Comparison of ENCODE assay signal across 8 mouse cellular contexts in genomic region chr15:78403301-78403741, GRCm38 (mm10). TPM values are rescaled to one million over a fixed set of nuclear protein-coding genes. Genes with fewer than 3 reads are reported as not detected.
DNase-seq lines count a peak whose midpoint lies in the region; ATAC-seq and TF ChIP-seq lines count a peak whose summit lies in the region.

No protein-coding gene starts in this region.

- peaks cover 11% of the 10 kb centered on the region for H3K27me3 ChIP-seq in neural tube, embryonic 13.5 days
- peaks cover 6% of the 10 kb centered on the region for H3K27me3 ChIP-seq in kidney, embryonic 15.5 days
- no peaks in the 10 kb centered on the region for H3K27me3 ChIP-seq in neural tube, embryonic 14.5 days (ENCODE audit: control insufficient read depth, insufficient read depth, low read length)
- H3K27me3 ChIP-seq in midbrain, embryonic 13.5 days: peaks cover 6% of the 10 kb centered on the region

- H3K27ac ChIP-seq in neural tube, embryonic 13.5 days (replicated peaks): peak overlapping the region; percentile 61
- H3K27ac ChIP-seq in cortical plate, adult 2 months (ENCODE audit: insufficient read depth, low read length): peak overlapping the region; percentile 33; the same call in 1 of the 2 replicates
- H3K27ac ChIP-seq in kidney, embryonic 15.5 days: peak overlapping the region; percentile 82
- H3K27ac ChIP-seq in neural tube, embryonic 14.5 days (ENCODE audit: low read depth, low read length): peak overlapping the region; percentile 35; the same call in 1 of the 2 replicates
- no peak overlapping the region for H3K27ac ChIP-seq in midbrain, embryonic 13.5 days

- H3K36me3 ChIP-seq in neural tube, embryonic 13.5 days: no peaks in the 10 kb centered on the region
- H3K36me3 ChIP-seq in kidney, embryonic 15.5 days: no peaks in the 10 kb centered on the region
- H3K36me3 ChIP-seq in neural tube, embryonic 14.5 days (ENCODE audit: control insufficient read depth, insufficient read depth, low read length): no peaks in the 10 kb centered on the region
- no peaks in the 10 kb centered on the region for H3K36me3 ChIP-seq in midbrain, embryonic 13.5 days

- H3K4me3 ChIP-seq in neural tube, embryonic 13.5 days: no peak overlapping the region
- no peak overlapping the region for H3K4me3 ChIP-seq in cortical plate, adult 2 months (ENCODE audit: insufficient read depth, low read length)
- no peak overlapping the region for H3K4me3 ChIP-seq in kidney, embryonic 15.5 days (replicated peaks)
- H3K4me3 ChIP-seq in neural tube, embryonic 14.5 days (ENCODE audit: low read depth, low read length): no peak overlapping the region
- no peak overlapping the region for H3K4me3 ChIP-seq in midbrain, embryonic 13.5 days (replicated peaks)

- ATAC-seq in neural tube, embryonic 13.5 days (ENCODE audit: low read depth): no peak
- peak; percentile 24 for ATAC-seq in kidney, embryonic 15.5 days (replicated peaks; ENCODE audit: low FRiP score)
- no peak for ATAC-seq in neural tube, embryonic 14.5 days (ENCODE audit: low read depth)
- no peak for ATAC-seq in inflammation-experienced regulatory T-cells, adult 6 months
- ATAC-seq in midbrain, embryonic 13.5 days: no peak

- TF ChIP-seq POLR2A in cortical plate, adult 2 months (IDR thresholded peaks at IDR 0.05; ENCODE audit: extremely low read depth, insufficient read depth, low read length): no peak

- no peak overlapping the region for H3K9ac ChIP-seq in neural tube, embryonic 13.5 days
- H3K9ac ChIP-seq in kidney, embryonic 15.5 days: 0 out of 2 replicates have a peak overlapping the region, but pooled peaks have one; percentile 5
- no peak overlapping the region for H3K9ac ChIP-seq in neural tube, embryonic 14.5 days (replicated peaks; ENCODE audit: low read depth, low read length)
- H3K9ac ChIP-seq in midbrain, embryonic 13.5 days (replicated peaks): no peak overlapping the region

- H3K9me3 ChIP-seq in neural tube, embryonic 13.5 days: no peaks in the 10 kb centered on the region
- H3K9me3 ChIP-seq in kidney, embryonic 15.5 days (replicated peaks): no peaks in the 10 kb centered on the region
- H3K9me3 ChIP-seq in neural tube, embryonic 14.5 days (ENCODE audit: control insufficient read depth, low read length): no peaks in the 10 kb centered on the region
- no peaks in the 10 kb centered on the region for H3K9me3 ChIP-seq in midbrain, embryonic 13.5 days

- no peak for DNase-seq in neural tube, embryonic 10.5 days (ENCODE audit: extremely low spot score, low spot score)
- no peak for DNase-seq in layer of hippocampus, adult 9-10 months (ENCODE audit: low spot score)

- TF ChIP-seq CTCF in cortical plate, adult 2 months (IDR thresholded peaks at IDR 0.05; ENCODE audit: extremely low read depth, insufficient read depth, low read length): no peak

- H3K4me1 ChIP-seq in neural tube, embryonic 13.5 days (replicated peaks): peaks cover 62% of the 10 kb centered on the region
- peaks cover 6% of the 10 kb centered on the region for H3K4me1 ChIP-seq in cortical plate, adult 2 months (ENCODE audit: control insufficient read depth, insufficient read depth, low read length)
- peaks cover 52% of the 10 kb centered on the region for H3K4me1 ChIP-seq in kidney, embryonic 15.5 days
- H3K4me1 ChIP-seq in neural tube, embryonic 14.5 days (ENCODE audit: control insufficient read depth, insufficient read depth, low read length): peaks cover 21% of the 10 kb centered on the region
- H3K4me1 ChIP-seq in midbrain, embryonic 13.5 days (replicated peaks): peaks cover 36% of the 10 kb centered on the region

- peak overlapping the region; percentile 85 for H3K4me2 ChIP-seq in neural tube, embryonic 13.5 days
- peak overlapping the region; percentile 86 for H3K4me2 ChIP-seq in kidney, embryonic 15.5 days
- no peak overlapping the region; the same call in 1 of the 2 replicates for H3K4me2 ChIP-seq in neural tube, embryonic 14.5 days (ENCODE audit: low read depth, low read length)
- no peak overlapping the region for H3K4me2 ChIP-seq in midbrain, embryonic 13.5 days (replicated peaks)

- WGBS in neural tube, embryonic 13.5 days: 51% methylated on average over 3 of the region's 3 CpGs
- 37% methylated on average over 3 of the region's 3 CpGs for WGBS in kidney, embryonic 15.5 days
- 54% methylated on average over 3 of the region's 3 CpGs for WGBS in neural tube, embryonic 14.5 days
- 50% methylated on average over 3 of the region's 3 CpGs for WGBS in midbrain, embryonic 13.5 days

RNA-seq across cellular contexts. Expression of gene Tst, which starts 2.4 kb away (rescaled TPM):
- polyA plus RNA-seq in neural tube, embryonic 13.5 days (2015; fragmentation: Nextera tagmentation; extraction: Ambion mirVana): 7.9 and 11.4 TPM in 2 replicates
- 65.7 and 67.6 TPM in 2 replicates for polyA plus RNA-seq in cortical plate, adult 2 months (2012; rRNA removed)
- 44.3 and 52.1 TPM in 2 replicates for polyA plus RNA-seq in kidney, embryonic 15.5 days (2015; fragmentation: Nextera tagmentation; extraction: Ambion mirVana)
- polyA plus RNA-seq in neural tube, embryonic 14.5 days (2014; fragmentation: Nextera tagmentation; extraction: Ambion mirVana): 16.0 and 20.3 TPM in 2 replicates
- 1 to 10 TPM; 1.8 to 5.3 (median 2.1) TPM for polyA plus RNA-seq in inflammation-experienced regulatory T-cells, adult 6 months (2017; shearing (Covaris generic))
- polyA plus RNA-seq in midbrain, embryonic 13.5 days (2015; fragmentation: Nextera tagmentation; extraction: Ambion mirVana): 6.5 and 8.8 TPM in 2 replicates

RNA-seq across cellular contexts. Expression of gene Mpst, which starts 2.9 kb away (rescaled TPM):
- 2.3 and 2.9 TPM in 2 replicates for polyA plus RNA-seq in neural tube, embryonic 13.5 days (2015; fragmentation: Nextera tagmentation; extraction: Ambion mirVana)
- polyA plus RNA-seq in cortical plate, adult 2 months (2012; rRNA removed): 66.7 and 72.9 TPM in 2 replicates
- 3.3 and 4.1 TPM in 2 replicates for polyA plus RNA-seq in kidney, embryonic 15.5 days (2015; fragmentation: Nextera tagmentation; extraction: Ambion mirVana)
- 3.7 and 4.2 TPM in 2 replicates for polyA plus RNA-seq in neural tube, embryonic 14.5 days (2014; fragmentation: Nextera tagmentation; extraction: Ambion mirVana)
- polyA plus RNA-seq in inflammation-experienced regulatory T-cells, adult 6 months (2017; shearing (Covaris generic)): 1 to 10 TPM in 2 of 3 experiments, under 1 TPM in 1; 0.63 to 3.3 (median 2.6) TPM
- 1.3 and 2.8 TPM in 2 replicates for polyA plus RNA-seq in midbrain, embryonic 13.5 days (2015; fragmentation: Nextera tagmentation; extraction: Ambion mirVana)

RNA-seq across cellular contexts. Expression of gene Tex33, which starts 7.6 kb away (rescaled TPM):
- polyA plus RNA-seq in neural tube, embryonic 13.5 days (2015; fragmentation: Nextera tagmentation; extraction: Ambion mirVana): not detected in 2 replicates
- polyA plus RNA-seq in cortical plate, adult 2 months (2012; rRNA removed): not detected in 2 replicates
- polyA plus RNA-seq in kidney, embryonic 15.5 days (2015; fragmentation: Nextera tagmentation; extraction: Ambion mirVana): not detected in 2 replicates
- polyA plus RNA-seq in neural tube, embryonic 14.5 days (2014; fragmentation: Nextera tagmentation; extraction: Ambion mirVana): not detected in 2 replicates
- polyA plus RNA-seq in inflammation-experienced regulatory T-cells, adult 6 months (2017; shearing (Covaris generic)): not detected
- not detected in 2 replicates for polyA plus RNA-seq in midbrain, embryonic 13.5 days (2015; fragmentation: Nextera tagmentation; extraction: Ambion mirVana)

RNA-seq across cellular contexts. Expression of gene Kctd17, which starts 25.0 kb away (rescaled TPM):
- 120 and 122 TPM in 2 replicates for polyA plus RNA-seq in neural tube, embryonic 13.5 days (2015; fragmentation: Nextera tagmentation; extraction: Ambion mirVana)
- polyA plus RNA-seq in cortical plate, adult 2 months (2012; rRNA removed): 489 and 526 TPM in 2 replicates
- polyA plus RNA-seq in kidney, embryonic 15.5 days (2015; fragmentation: Nextera tagmentation; extraction: Ambion mirVana): 40.0 and 45.8 TPM in 2 replicates
- polyA plus RNA-seq in neural tube, embryonic 14.5 days (2014; fragmentation: Nextera tagmentation; extraction: Ambion mirVana): 141 and 157 TPM in 2 replicates
- 10 to 100 TPM in 1 of 3 experiments, 1 to 10 TPM in 2; 7.5 to 14.9 (median 8.8) TPM for polyA plus RNA-seq in inflammation-experienced regulatory T-cells, adult 6 months (2017; shearing (Covaris generic))
- 107 and 117 TPM in 2 replicates for polyA plus RNA-seq in midbrain, embryonic 13.5 days (2015; fragmentation: Nextera tagmentation; extraction: Ambion mirVana)

Comparison
In these comparisons a context has a peak if more than half of its experiments do, and no peak if none do; other contexts are left out.
1. H3K4me2 ChIP-seq: peak in neural tube, embryonic 13.5 days (single experiment) and kidney, embryonic 15.5 days (single experiment); none in neural tube, embryonic 14.5 days (single experiment) and midbrain, embryonic 13.5 days (single experiment).
2. RNA of gene Mpst, which starts 2.9 kb away (polyA plus RNA-seq): 66.7 to 72.9 TPM in cortical plate, adult 2 months; 3.7 to 4.2 TPM in neural tube, embryonic 14.5 days, 3.3 to 4.1 TPM in kidney, embryonic 15.5 days, 1.3 to 2.8 TPM in midbrain, embryonic 13.5 days, 0.63 to 3.3 TPM in inflammation-experienced regulatory T-cells, adult 6 months and 2.3 to 2.9 TPM in neural tube, embryonic 13.5 days; every median in the first group is over 10 times any median in the second.